Mouse (Mus musculus): ENCODE measurements around the gene Rasd1. TPM values are rescaled to one million over a fixed set of nuclear protein-coding genes. Genes with fewer than 3 reads are reported as not detected.

Gene Rasd1
- total and polyA plus RNA-seq, 2 experiments from 2014 or later, result 1.2 to 3.6 TPM

DNA sequence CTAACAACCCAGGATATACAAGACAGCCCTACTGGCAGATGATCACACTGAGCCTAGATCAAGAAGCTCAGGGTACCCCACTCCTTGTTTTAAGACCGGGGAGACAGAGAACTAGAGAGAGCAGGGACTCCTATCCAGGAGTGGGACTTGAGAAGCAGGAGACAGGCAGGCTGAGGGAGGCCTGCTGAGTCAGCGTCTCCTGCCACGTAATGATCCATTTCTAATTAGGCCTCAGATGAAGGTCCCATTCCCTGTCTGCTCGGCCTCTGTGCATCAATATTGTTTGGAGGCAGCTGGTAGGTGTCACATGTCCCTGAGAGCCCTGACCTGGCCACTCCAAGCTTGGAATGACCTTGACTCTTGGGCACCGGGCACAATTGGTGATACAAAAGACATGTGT lies 8.6 kb upstream of the Rasd1 start:
- Histone ChIP-seq H3K27me3 (ENCODE audit: insufficient read depth, low read length) (no peaks in the 10 kb centered on the region), H3K36me3 (ENCODE audit: insufficient read depth, low read length) (no peaks in the 10 kb centered on the region), H3K4me1 (ENCODE audit: insufficient read depth, low read length) (no peaks in the 10 kb centered on the region), H3K9ac (replicated peaks; ENCODE audit: low read length, poor library complexity, severe bottlenecking) (no peak overlapping the region), H3K4me3 (ENCODE audit: low read depth, low read length) (no peak overlapping the region), H3K4me2 (ENCODE audit: low read depth, low read length, poor library complexity, severe bottlenecking) (no peak overlapping the region), H3K27ac (ENCODE audit: low read depth, low read length) (no peak overlapping the region), H3K9me3 (ENCODE audit: low read length) (no peaks in the 10 kb centered on the region)
- TF ChIP-seq CTCF (IDR thresholded peaks at IDR 0.05), result no peak
- WGBS, result 81% methylated on average over 5 of the region's 5 CpGs
- DNase-seq (ENCODE audit: low spot score), result no peak
- ATAC-seq (ENCODE audit: low FRiP score), result no peak

DNA sequence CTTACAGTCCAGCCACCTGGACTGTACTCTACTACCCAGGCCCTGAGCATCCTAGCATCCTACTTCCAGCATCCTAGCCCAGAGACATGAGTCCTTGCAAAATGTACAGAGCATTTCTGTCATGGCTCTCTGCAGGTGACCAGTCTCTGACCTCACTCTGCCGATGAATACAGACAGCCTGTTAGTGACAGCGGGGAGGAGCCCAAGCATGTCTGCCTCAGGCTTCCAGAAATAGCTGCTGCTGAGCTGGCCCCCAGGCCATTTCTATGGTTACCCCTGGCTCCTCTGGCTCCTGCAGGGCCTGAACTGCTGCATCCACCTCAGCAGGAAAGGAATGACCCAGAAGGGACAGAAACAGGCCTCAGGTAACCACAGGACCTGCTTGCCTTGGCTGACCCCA lies 6.9 kb upstream of the Rasd1 start:
- Histone ChIP-seq H3K4me1 (ENCODE audit: insufficient read depth, low read length) (no peaks in the 10 kb centered on the region), H3K27me3 (ENCODE audit: insufficient read depth, low read length) (no peaks in the 10 kb centered on the region), H3K4me3 (ENCODE audit: low read depth, low read length) (no peak overlapping the region), H3K36me3 (ENCODE audit: insufficient read depth, low read length) (no peaks in the 10 kb centered on the region), H3K9ac (replicated peaks; ENCODE audit: low read length, poor library complexity, severe bottlenecking) (no peak overlapping the region; the same call in 1 of the 2 replicates), H3K27ac (ENCODE audit: low read depth, low read length) (no peak overlapping the region), H3K4me2 (ENCODE audit: low read depth, low read length, poor library complexity, severe bottlenecking) (no peak overlapping the region), H3K9me3 (ENCODE audit: low read length) (no peaks in the 10 kb centered on the region)
- DNase-seq (ENCODE audit: low spot score), result no peak
- TF ChIP-seq CTCF (IDR thresholded peaks at IDR 0.05), result no peak
- 43% methylated on average over 2 of the region's 2 CpGs for WGBS
- ATAC-seq (ENCODE audit: low FRiP score), result no peak

DNA sequence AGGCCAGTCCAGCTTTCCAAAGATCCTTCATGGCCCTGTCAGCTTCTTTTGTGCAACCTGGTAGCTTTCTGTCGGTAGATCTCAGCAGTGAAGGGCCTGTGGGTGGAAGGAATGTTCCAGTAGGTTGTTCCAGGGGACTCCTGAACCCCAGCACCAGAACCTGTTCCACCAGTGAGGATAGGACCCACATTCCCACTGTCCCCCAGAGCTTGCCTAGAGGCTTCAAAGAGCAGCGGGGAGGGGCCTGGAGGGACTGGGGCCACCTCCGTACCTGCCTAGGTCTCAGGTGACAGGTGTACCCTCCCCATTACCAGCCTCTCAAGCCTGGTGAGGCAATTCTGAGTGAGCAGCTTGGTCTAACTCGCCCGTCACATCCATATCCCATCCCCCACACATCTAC lies 6.0 kb upstream of the Rasd1 start:
- Histone ChIP-seq H3K4me2 (ENCODE audit: low read depth, low read length, poor library complexity, severe bottlenecking) (no peak overlapping the region), H3K4me3 (ENCODE audit: low read depth, low read length) (no peak overlapping the region), H3K9me3 (ENCODE audit: low read length) (no peaks in the 10 kb centered on the region), H3K4me1 (ENCODE audit: insufficient read depth, low read length) (no peaks in the 10 kb centered on the region), H3K36me3 (ENCODE audit: insufficient read depth, low read length) (no peaks in the 10 kb centered on the region), H3K9ac (replicated peaks; ENCODE audit: low read length, poor library complexity, severe bottlenecking) (no peak overlapping the region), H3K27me3 (ENCODE audit: insufficient read depth, low read length) (no peaks in the 10 kb centered on the region), H3K27ac (ENCODE audit: low read depth, low read length) (no peak overlapping the region)
- ATAC-seq (ENCODE audit: low FRiP score) (no peak), DNase-seq (ENCODE audit: low spot score) (no peak)
- no peak for TF ChIP-seq CTCF (IDR thresholded peaks at IDR 0.05)
- WGBS, result 73% methylated on average over 5 of the region's 5 CpGs

DNA sequence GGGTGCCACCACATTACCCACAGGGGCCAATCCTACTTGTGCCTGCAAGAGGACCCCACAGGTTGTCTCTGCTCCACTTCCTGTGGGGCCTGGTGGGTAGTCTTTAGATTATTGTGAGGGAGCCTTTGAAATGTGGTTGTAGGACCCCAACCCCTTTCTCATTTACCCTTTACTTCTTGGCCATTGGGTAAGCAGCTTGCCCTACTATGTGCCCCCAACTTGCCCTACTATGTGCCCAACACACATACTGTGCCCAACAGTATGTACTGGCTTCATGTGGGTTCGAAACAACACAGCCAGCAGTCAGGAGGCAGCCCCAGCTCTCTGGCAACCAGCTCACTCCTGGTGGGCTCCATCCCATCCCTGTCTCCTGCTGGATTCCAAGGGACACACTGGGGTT lies 3.0 kb upstream of the Rasd1 start:
- no peak overlapping the region for H3K4me2 ChIP-seq (ENCODE audit: low read depth, low read length, poor library complexity, severe bottlenecking)
- ATAC-seq (ENCODE audit: low FRiP score), result no peak
- no peak for TF ChIP-seq CTCF (IDR thresholded peaks at IDR 0.05)
- peaks cover 19% of the 10 kb centered on the region for H3K4me1 ChIP-seq (ENCODE audit: insufficient read depth, low read length)
- whole genome bisulfite sequencing, result 95% methylated on average over 1 of the region's 1 CpGs
- H3K9ac ChIP-seq (replicated peaks; ENCODE audit: low read length, poor library complexity, severe bottlenecking), result no peak overlapping the region
- 0 out of 2 replicates have a peak, but pooled peaks cover 1% of the 10 kb centered on the region for H3K36me3 ChIP-seq (ENCODE audit: insufficient read depth, low read length)
- H3K27me3 ChIP-seq (ENCODE audit: insufficient read depth, low read length), result 0 out of 2 replicates have a peak, but pooled peaks cover 3% of the 10 kb centered on the region
- no peak overlapping the region for H3K4me3 ChIP-seq (ENCODE audit: low read depth, low read length)
- no peak for DNase-seq (ENCODE audit: low spot score)
- H3K9me3 ChIP-seq (ENCODE audit: low read length), result no peaks in the 10 kb centered on the region
- no peak overlapping the region for H3K27ac ChIP-seq (ENCODE audit: low read depth, low read length)

DNA sequence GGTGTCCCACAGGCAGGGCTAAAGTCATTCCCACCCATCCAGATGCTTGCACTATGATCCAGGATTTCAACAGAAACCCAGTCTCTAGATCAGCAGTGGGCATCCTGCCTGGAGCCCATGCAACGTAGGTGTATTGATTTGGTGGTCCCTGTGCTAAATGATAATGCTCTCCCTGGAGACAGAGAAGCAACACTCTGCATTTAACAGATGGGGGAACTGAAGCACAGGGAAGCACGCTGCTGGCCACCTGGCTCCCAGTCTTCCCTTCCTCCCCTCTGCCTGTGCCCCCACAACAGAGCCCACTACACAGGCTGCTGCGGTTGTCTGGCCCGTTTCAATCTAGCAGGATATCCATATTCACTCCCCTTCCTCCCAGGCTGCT lies 1.3 kb upstream of the Rasd1 start:
- H3K4me3 ChIP-seq (ENCODE audit: low read depth, low read length), result no peak overlapping the region
- peaks cover 19% of the 10 kb centered on the region for H3K4me1 ChIP-seq (ENCODE audit: insufficient read depth, low read length)
- H3K27me3 ChIP-seq (ENCODE audit: insufficient read depth, low read length), result 0 out of 2 replicates have a peak, but pooled peaks cover 7% of the 10 kb centered on the region
- ATAC-seq (ENCODE audit: low FRiP score) (no peak), DNase-seq (ENCODE audit: low spot score) (no peak)
- H3K27ac ChIP-seq (ENCODE audit: low read depth, low read length), result no peak overlapping the region
- WGBS, result 85% methylated on average over 4 of the region's 4 CpGs
- peaks cover 18% of the 10 kb centered on the region for H3K36me3 ChIP-seq (ENCODE audit: insufficient read depth, low read length)
- no peak for TF ChIP-seq CTCF (IDR thresholded peaks at IDR 0.05)
- H3K4me2 ChIP-seq (ENCODE audit: low read depth, low read length, poor library complexity, severe bottlenecking), result no peak overlapping the region
- H3K9ac ChIP-seq (replicated peaks; ENCODE audit: low read length, poor library complexity, severe bottlenecking), result no peak overlapping the region
- no peaks in the 10 kb centered on the region for H3K9me3 ChIP-seq (ENCODE audit: low read length)

DNA sequence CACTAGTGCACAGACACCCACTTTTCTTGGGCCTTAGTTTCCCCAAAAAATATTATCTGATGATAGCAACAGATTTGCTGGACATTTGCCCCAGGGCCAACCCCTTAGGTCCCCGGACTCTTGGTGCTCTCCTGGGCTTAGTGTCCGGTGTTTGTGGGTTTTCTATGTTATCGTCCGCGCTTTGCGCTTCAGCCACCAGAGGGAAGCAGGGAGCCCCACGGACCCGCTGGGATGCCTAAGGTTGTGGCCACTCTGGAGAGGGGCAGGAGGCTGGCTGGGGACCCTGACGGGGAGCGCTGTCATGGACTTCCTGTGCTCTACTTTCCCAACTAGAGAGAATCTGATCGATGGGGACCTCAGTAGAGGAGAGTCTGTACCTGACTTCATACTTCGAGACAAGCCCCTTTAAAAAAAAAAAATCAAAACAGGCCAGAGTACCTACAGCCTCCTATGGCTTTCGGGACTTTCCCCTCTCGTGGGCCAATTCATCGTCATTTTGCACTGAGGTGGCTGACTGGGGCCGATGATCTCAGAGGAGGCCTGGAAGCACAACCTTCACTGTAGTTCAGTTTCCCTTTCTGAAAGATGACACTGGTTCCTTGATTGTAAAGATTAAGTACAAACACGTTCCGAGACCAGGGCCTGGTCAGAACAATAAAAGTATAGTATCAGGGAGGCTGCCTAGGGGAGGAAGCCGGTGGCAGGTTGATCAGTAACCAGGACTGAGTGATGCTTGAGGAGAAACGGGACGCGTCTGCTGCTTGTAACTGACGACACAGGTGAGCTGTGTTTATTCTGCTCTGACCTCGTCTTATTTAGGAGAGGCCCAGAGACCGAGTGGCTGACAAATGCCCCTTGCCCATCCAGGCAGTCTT lies 720 bp upstream of the Rasd1 start:
- TF ChIP-seq CTCF (IDR thresholded peaks at IDR 0.05), result peak; percentile 91
- H3K27ac ChIP-seq (ENCODE audit: low read depth, low read length), result no peak overlapping the region

More for the DNA sequence above, 720 bp upstream of the Rasd1 start:
- DNase-seq (ENCODE audit: low spot score) (peak; percentile 74), ATAC-seq (ENCODE audit: low FRiP score) (peak; percentile 70)
- WGBS, result 33% methylated on average over 25 of the region's 25 CpGs
- Histone ChIP-seq H3K36me3 (ENCODE audit: insufficient read depth, low read length) (peaks cover 22% of the 10 kb centered on the region), H3K4me3 (ENCODE audit: low read depth, low read length) (peak overlapping the region; percentile 41), H3K27me3 (ENCODE audit: insufficient read depth, low read length) (0 out of 2 replicates have a peak, but pooled peaks cover 7% of the 10 kb centered on the region), H3K9me3 (ENCODE audit: low read length) (no peaks in the 10 kb centered on the region), H3K9ac (replicated peaks; ENCODE audit: low read length, poor library complexity, severe bottlenecking) (0 out of 2 replicates have a peak overlapping the region, but pooled peaks have one; percentile 44), H3K4me2 (ENCODE audit: low read depth, low read length, poor library complexity, severe bottlenecking) (peak overlapping the region; percentile 89), H3K4me1 (ENCODE audit: insufficient read depth, low read length) (peaks cover 19% of the 10 kb centered on the region)
